Mouse (Mus musculus) MEL (cell line): ENCODE data around the gene Zfp566. TPM values are rescaled to one million over a fixed set of nuclear protein-coding genes. Genes with fewer than 3 reads are reported as not detected.

Source experiments
- DNase-seq: peaks from one replicate; pipeline ENCODE4 v3.0.0; 2011; ENCODE audit warnings: low read depth, low spot score
- H3K27ac ChIP-seq: 2 replicates; pipeline ENCODE4 v1.5.1; 2012; ENCODE audit warnings: low read depth, mild to moderate bottlenecking, control low read depth, low read length, moderate library complexity; ENCODE audit not compliant: control insufficient read depth
- H3K27me3 ChIP-seq, 2 experiments: fragments of 150-350 bp in 1 of 2; sonication (generic) in 1 of 2; 2 replicates each; pipeline ENCODE4 v1.6.1; 2012; ENCODE audit warnings: low read length in 2 of 2, mild to moderate bottlenecking in 2 of 2, improper control_type of control experiment in 1 of 2, moderate library complexity in 1 of 2; ENCODE audit not compliant: insufficient read depth in 2 of 2, control insufficient read depth in 1 of 2
- H3K36me3 ChIP-seq, 2 experiments: 2 replicates each; pipeline ENCODE4 v1.6.1; 2012 to 2014; ENCODE audit warnings: low read length in 2 of 2, improper control_type of control experiment in 1 of 2, inconsistent platforms in 1 of 2, mild to moderate bottlenecking in 1 of 2; ENCODE audit not compliant: insufficient read depth in 2 of 2, control insufficient read depth in 1 of 2
- H3K4me1 ChIP-seq, 2 experiments: fragments of 150-350 bp in 1 of 2; sonication (generic) in 1 of 2; 2 replicates each; pipeline ENCODE4 v1.6.1; 2012; ENCODE audit warnings: low read length in 2 of 2, improper control_type of control experiment in 1 of 2, mild to moderate bottlenecking in 1 of 2; ENCODE audit not compliant: insufficient read depth in 2 of 2, control insufficient read depth in 1 of 2
- H3K4me3 ChIP-seq, 2 experiments: fragments of 150-350 bp in 1 of 2; sonication (generic) in 1 of 2; 2 replicates each; pipeline ENCODE4 v1.5.1; 2012; ENCODE audit warnings: low read depth in 2 of 2, low read length in 2 of 2, mild to moderate bottlenecking in 2 of 2, moderate library complexity in 2 of 2, control low read depth in 1 of 2, improper control_type of control experiment in 1 of 2; ENCODE audit not compliant: control insufficient read depth in 1 of 2, insufficient read depth in 1 of 2
- H3K79me2 ChIP-seq: 2 replicates; pipeline ENCODE4 v1.6.1; 2012; ENCODE audit warnings: mild to moderate bottlenecking, low read length, moderate library complexity; ENCODE audit not compliant: control insufficient read depth, poor library complexity, insufficient read depth
- H3K9ac ChIP-seq: 2 replicates; pipeline ENCODE4 v1.6.1; 2012; ENCODE audit warnings: low read depth, mild to moderate bottlenecking, control low read depth, low read length, moderate library complexity; ENCODE audit not compliant: control insufficient read depth, poor library complexity, severe bottlenecking
- H3K9me3 ChIP-seq: fragments of 150-350 bp; sonication (generic); replicated peaks from 2 replicates; pipeline ENCODE4 v1.6.1; 2012; ENCODE audit warnings: mild to moderate bottlenecking, low read length, improper control_type of control experiment, moderate library complexity; ENCODE audit not compliant: insufficient read depth
- CHD1 ChIP-seq: IDR thresholded peaks from 2 replicates; pipeline ENCODE4 v1.6.1; 2012; ENCODE audit warnings: low read depth, mild to moderate bottlenecking, inconsistent platforms, low read length, improper control_type of control experiment
- CHD2 ChIP-seq: IDR thresholded peaks from 2 replicates; pipeline ENCODE4 v1.6.1; 2011; ENCODE audit warnings: low read length, improper control_type of control experiment
- CTCF ChIP-seq, 3 experiments: IDR thresholded peaks in 2 of 3; conservative IDR thresholded peaks in 1 of 3; 2 replicates each; pipeline ENCODE4 v1.5.1; 2011 to 2012; ENCODE audit warnings: low read length in 3 of 3, low read depth in 2 of 3, mild to moderate bottlenecking in 2 of 3, improper control_type of control experiment in 1 of 3, inconsistent platforms in 1 of 3, mixed read lengths in 1 of 3, moderate library complexity in 1 of 3; ENCODE audit not compliant: control insufficient read depth in 1 of 3, insufficient read depth in 1 of 3, poor library complexity in 1 of 3, severe bottlenecking in 1 of 3
- E2F4 ChIP-seq: IDR thresholded peaks from 2 replicates; pipeline ENCODE4 v1.6.1; 2011; ENCODE audit warnings: low read depth, low read length, improper control_type of control experiment, borderline replicate concordance
- ELF1 ChIP-seq: IDR thresholded peaks from 2 replicates; pipeline ENCODE4 v1.6.1; 2014; ENCODE audit warnings: low read depth, mild to moderate bottlenecking, inconsistent platforms, low read length, improper control_type of control experiment, moderate library complexity
- EP300 ChIP-seq, 2 experiments: IDR thresholded peaks; 2 replicates each; pipeline ENCODE4 v1.6.1; 2011; ENCODE audit warnings: improper control_type of control experiment in 2 of 2, low read length in 2 of 2, low read depth in 1 of 2, mild to moderate bottlenecking in 1 of 2
- ETS1 ChIP-seq: IDR thresholded peaks from 2 replicates; pipeline ENCODE4 v1.6.1; 2012; ENCODE audit warnings: low read depth, mild to moderate bottlenecking, inconsistent platforms, low read length, improper control_type of control experiment, moderate library complexity
- GATA1 ChIP-seq: IDR thresholded peaks from 2 replicates; pipeline ENCODE4 v1.6.1; 2011; ENCODE audit warnings: low read depth, low read length, improper control_type of control experiment
- HCFC1 ChIP-seq: IDR thresholded peaks from 2 replicates; pipeline ENCODE4 v1.6.1; 2012; ENCODE audit warnings: low read depth, mild to moderate bottlenecking, inconsistent platforms, low read length, improper control_type of control experiment, moderate library complexity
- JUND ChIP-seq: IDR thresholded peaks from 2 replicates; pipeline ENCODE4 v1.6.1; 2011; ENCODE audit warnings: low read depth, mild to moderate bottlenecking, improper control_type of control experiment, low read length
- KAT2A ChIP-seq: conservative IDR thresholded peaks from 2 replicates; pipeline ENCODE4 v1.6.1; 2012; ENCODE audit warnings: low read depth, low read length, improper control_type of control experiment, inconsistent platforms
- MAFK ChIP-seq: IDR thresholded peaks from 2 replicates; pipeline ENCODE4 v1.6.1; 2011; ENCODE audit warnings: low read depth, mild to moderate bottlenecking, low read length, improper control_type of control experiment, borderline replicate concordance
- MAX ChIP-seq: IDR thresholded peaks from 2 replicates; pipeline ENCODE4 v1.6.1; 2011; ENCODE audit warnings: low read length, improper control_type of control experiment
- MAZ ChIP-seq: IDR thresholded peaks from 2 replicates; pipeline ENCODE4 v1.6.1; 2012; ENCODE audit warnings: low read depth, mild to moderate bottlenecking, inconsistent platforms, low read length, improper control_type of control experiment
- MXI1 ChIP-seq: IDR thresholded peaks from 2 replicates; pipeline ENCODE4 v1.6.1; 2011; ENCODE audit warnings: mild to moderate bottlenecking, low read depth, low read length, improper control_type of control experiment
- MYB ChIP-seq: IDR thresholded peaks from 2 replicates; pipeline ENCODE4 v1.6.1; 2011; ENCODE audit warnings: mild to moderate bottlenecking, low read depth, low read length, improper control_type of control experiment
- MYC ChIP-seq: IDR thresholded peaks from 2 replicates; pipeline ENCODE4 v1.6.1; 2011; ENCODE audit warnings: low read depth, mild to moderate bottlenecking, low read length, improper control_type of control experiment, moderate library complexity
- NELFE ChIP-seq: IDR thresholded peaks from 2 replicates; pipeline ENCODE4 v1.6.1; 2011; ENCODE audit warnings: low read depth, low read length, improper control_type of control experiment
- NRF1 ChIP-seq: IDR thresholded peaks from 2 replicates; pipeline ENCODE4 v1.6.1; 2014; ENCODE audit warnings: low read depth, mild to moderate bottlenecking, inconsistent platforms, low read length, improper control_type of control experiment, moderate library complexity; ENCODE audit not compliant: poor library complexity, insufficient read depth, severe bottlenecking
- POLR2A ChIP-seq, 2 experiments: IDR thresholded peaks; 2 replicates each; pipeline ENCODE4 v1.6.1; 2011 to 2012; ENCODE audit warnings: low read length in 2 of 2, mild to moderate bottlenecking in 2 of 2, control low read depth in 1 of 2, improper control_type of control experiment in 1 of 2, low read depth in 1 of 2, moderate library complexity in 1 of 2; ENCODE audit not compliant: control insufficient read depth in 1 of 2, insufficient read depth in 1 of 2, poor library complexity in 1 of 2
- POLR2AphosphoS2 ChIP-seq: IDR thresholded peaks from 2 replicates; pipeline ENCODE4 v1.6.1; 2011; ENCODE audit warnings: low read length, improper control_type of control experiment
- POLR2AphosphoS5 ChIP-seq: IDR thresholded peaks from 2 replicates; pipeline ENCODE4 v1.6.1; 2012; ENCODE audit warnings: low read depth, borderline replicate concordance, mild to moderate bottlenecking, inconsistent platforms, low read length, moderate library complexity, mixed read lengths
- RAD21 ChIP-seq: IDR thresholded peaks from 2 replicates; pipeline ENCODE4 v1.6.1; 2011; ENCODE audit warnings: mild to moderate bottlenecking, low read depth, low read length, improper control_type of control experiment
- RCOR1 ChIP-seq: IDR thresholded peaks from 2 replicates; pipeline ENCODE4 v1.6.1; 2012; ENCODE audit warnings: low read depth, mild to moderate bottlenecking, inconsistent platforms, low read length, improper control_type of control experiment
- SIN3A ChIP-seq: IDR thresholded peaks from 2 replicates; pipeline ENCODE4 v1.6.1; 2012; ENCODE audit warnings: low read length, improper control_type of control experiment, inconsistent platforms
- SMC3 ChIP-seq: IDR thresholded peaks from 2 replicates; pipeline ENCODE4 v1.6.1; 2011; ENCODE audit warnings: low read depth, low read length, improper control_type of control experiment
- TAL1 ChIP-seq: IDR thresholded peaks from 2 replicates; pipeline ENCODE4 v1.6.1; 2012; ENCODE audit warnings: mild to moderate bottlenecking, inconsistent platforms, low read length, moderate library complexity, mixed read lengths
- TBP ChIP-seq: IDR thresholded peaks from 2 replicates; pipeline ENCODE4 v1.8.0; 2011; ENCODE audit warnings: low read depth, low read length, improper control_type of control experiment
- TCF12 ChIP-seq: IDR thresholded peaks from 2 replicates; pipeline ENCODE4 v1.6.1; 2014; ENCODE audit warnings: low read depth, mild to moderate bottlenecking, inconsistent platforms, low read length, improper control_type of control experiment, moderate library complexity
- UBTF ChIP-seq: IDR thresholded peaks from 2 replicates; pipeline ENCODE4 v1.6.1; 2012; ENCODE audit warnings: low read depth, mild to moderate bottlenecking, inconsistent platforms, low read length, improper control_type of control experiment, moderate library complexity, borderline replicate concordance; ENCODE audit not compliant: insufficient read depth
- USF1 ChIP-seq: IDR thresholded peaks from 2 replicates; pipeline ENCODE4 v1.6.1; 2014; ENCODE audit warnings: low read depth, mild to moderate bottlenecking, inconsistent platforms, low read length, improper control_type of control experiment, moderate library complexity
- USF2 ChIP-seq, 2 experiments: IDR thresholded peaks; 2 replicates each; pipeline ENCODE4 v1.6.1; 2011 to 2012; ENCODE audit warnings: improper control_type of control experiment in 2 of 2, low read length in 2 of 2, borderline replicate concordance in 1 of 2, inconsistent platforms in 1 of 2, low read depth in 1 of 2, mild to moderate bottlenecking in 1 of 2; ENCODE audit not compliant: insufficient read depth in 1 of 2
- ZKSCAN1 ChIP-seq: IDR thresholded peaks from 2 replicates; pipeline ENCODE4 v1.6.1; 2012; ENCODE audit warnings: low read depth, mild to moderate bottlenecking, inconsistent platforms, low read length, improper control_type of control experiment, moderate library complexity
- ZMIZ1 ChIP-seq: IDR thresholded peaks from 2 replicates; pipeline ENCODE4 v1.6.1; 2012; ENCODE audit warnings: low read depth, mild to moderate bottlenecking, inconsistent platforms, low read length, improper control_type of control experiment, moderate library complexity
- ZNF384 ChIP-seq: IDR thresholded peaks from 2 replicates; pipeline ENCODE4 v1.6.1; 2012; ENCODE audit warnings: low read depth, mild to moderate bottlenecking, inconsistent platforms, low read length, improper control_type of control experiment
- polyA plus RNA-seq, 2 experiments: library from polyadenylated mRNA; stranded (reverse) in 1 of 2; unstranded in 1 of 2; fragments of >175 nt in 1 of 2; fragments of >200 nt in 1 of 2; gene quantifications; 2 replicates each; pipeline versions ENCODE4 v1.2.1 to v1.2.4; 2012; ENCODE audit warnings: low replicate concordance in 2 of 2, low read depth in 1 of 2; ENCODE audit not compliant: insufficient read length in 2 of 2, insufficient read depth in 1 of 2, missing spikeins in 1 of 2
- total RNA-seq: library from RNA; depleted of rRNA; stranded (reverse); fragments of 300-350 nt; gene quantifications from 2 replicates; pipeline ENCODE4 v1.2.3, GENCODE M21; 2012

The Zfp566 gene
- total and polyA plus RNA-seq, 3 experiments: 7.3 to 8.0 TPM; not detected in 1

DNA sequence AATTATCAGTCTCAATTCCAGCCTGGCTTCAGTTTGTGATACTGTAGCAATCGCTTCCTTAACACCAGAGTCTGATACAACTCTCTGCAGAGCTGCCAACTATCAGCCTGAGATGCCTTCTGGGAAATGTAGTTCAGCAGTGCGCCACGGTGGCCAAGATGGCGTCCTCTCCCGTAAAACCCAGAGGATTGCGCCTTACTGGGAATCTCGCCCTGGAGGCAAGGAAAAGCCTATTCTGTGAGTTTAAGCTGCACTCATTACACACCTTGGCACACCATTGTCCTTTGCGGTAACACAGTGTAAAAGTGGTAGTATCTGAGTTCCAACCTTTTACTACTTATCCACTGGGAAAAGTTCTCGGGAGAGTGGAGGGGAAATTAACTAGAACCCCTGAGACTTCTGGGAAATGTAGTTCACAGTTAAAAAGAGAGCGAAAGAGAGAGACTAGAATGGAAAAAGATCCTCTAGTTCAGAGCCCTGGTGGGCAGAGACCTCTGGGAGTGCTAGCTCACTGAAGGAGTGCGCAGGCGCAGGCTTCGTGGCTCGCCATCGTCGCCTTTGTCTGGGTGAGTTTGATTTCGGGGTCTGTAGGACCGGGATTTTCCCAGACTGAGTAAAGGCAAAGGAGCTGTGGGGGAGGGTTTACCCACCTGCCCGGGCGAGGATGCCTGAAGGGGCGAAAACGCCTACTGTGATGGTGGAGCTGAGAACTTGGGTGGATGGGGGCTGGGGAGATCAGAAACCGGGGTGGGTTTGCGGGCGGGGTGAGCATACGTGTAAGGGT is 4.5 kb upstream of the Zfp566 start, which contains the start of gene Zfp260:
Zfp260 (plus strand) TSS at position 132 of the 784 bp plus-strand sequence.
- DNase-seq: peak; percentile 96
- Histone ChIP-seq H3K27ac (peak within 1 kb of the TSS; percentile 83), H3K79me2 (peaks cover 4% of the 10 kb centered on the region; the same call in 1 of the 2 replicates), H3K9me3 (no peaks in the 10 kb centered on the region), H3K9ac (peak within 1 kb of the TSS; percentile 80), H3K4me3 (peak within 1 kb of the TSS; percentile 83 to 88), H3K27me3 (no peaks in the 10 kb centered on the region), H3K4me1 (peaks cover 0 to 12% of the 10 kb centered on the region in 2 experiments; a peak in 3 of 4 replicates), H3K36me3 (peaks cover 0 to 8% of the 10 kb centered on the region in 2 experiments; a peak in 2 of 4 replicates)
- TF ChIP-seq TCF12: peak; percentile 62
- no peak for TF ChIP-seq ZNF384
- peak; percentile 70; the same call in 1 of the 2 replicates for TF ChIP-seq MYC
- TF ChIP-seq NRF1: peak; percentile 89
- TF ChIP-seq SMC3: peak; percentile 21; the same call in 1 of the 2 replicates
- TF ChIP-seq RAD21: no peak
- 0 out of 4 replicates have a peak, but pooled peaks of 1 of the 2 experiments have one; percentile 21 for TF ChIP-seq EP300 (IDR thresholded peaks at IDR 0.05; ENCODE audit: low read depth in 1 of 2, low read length in 2 of 2)
- peak; percentile 63 to 82; a peak in 3 of 4 replicates for TF ChIP-seq POLR2A (IDR thresholded peaks at IDR 0.05; ENCODE audit: control insufficient read depth in 1 of 2, insufficient read depth in 1 of 2, low read depth in 1 of 2, low read length in 2 of 2, poor library complexity in 1 of 2)
- TF ChIP-seq POLR2AphosphoS5: no peak
- TF ChIP-seq RCOR1: peak; percentile 33; the same call in 1 of the 2 replicates
- no peak for TF ChIP-seq UBTF
- no peak for TF ChIP-seq ZKSCAN1
- peak; percentile 86 for TF ChIP-seq MXI1
- peak; percentile 93 for TF ChIP-seq HCFC1
- TF ChIP-seq ELF1: peak; percentile 78; the same call in 1 of the 2 replicates
- peak; percentile 76 for TF ChIP-seq SIN3A
- TF ChIP-seq MAFK: no peak
- 0 out of 2 replicates have a peak, but pooled peaks have one; percentile 26 for TF ChIP-seq ZMIZ1
- no peak for TF ChIP-seq CHD1
- peak; percentile 58 for TF ChIP-seq GATA1
- peak; percentile 81; the same call in 1 of the 2 replicates for TF ChIP-seq MAZ
- peak; percentile 44; the same call in 1 of the 2 replicates for TF ChIP-seq E2F4
- no peak for TF ChIP-seq MYB
- TF ChIP-seq USF2 (IDR thresholded peaks at IDR 0.05; ENCODE audit: borderline replicate concordance in 1 of 2, insufficient read depth in 1 of 2, low read depth in 1 of 2, low read length in 2 of 2): no peak
- TF ChIP-seq JUND: no peak
- no peak for TF ChIP-seq CTCF (IDR thresholded peaks at IDR 0.05 in 2 of 3, conservative IDR thresholded peaks at IDR 0.05 in 1 of 3; ENCODE audit: control insufficient read depth in 1 of 3, insufficient read depth in 1 of 3, low read depth in 2 of 3, low read length in 3 of 3, poor library complexity in 1 of 3, severe bottlenecking in 1 of 3)
- TF ChIP-seq MAX: no peak
- TF ChIP-seq TBP: peak; percentile 64; the same call in 1 of the 2 replicates
- TF ChIP-seq TAL1: no peak
- TF ChIP-seq NELFE: peak; percentile 58
- peak; percentile 28; the same call in 1 of the 2 replicates for TF ChIP-seq ETS1
- peak; percentile 85 for TF ChIP-seq CHD2
- peak; percentile 82 for TF ChIP-seq KAT2A
- 0 out of 2 replicates have a peak, but pooled peaks have one; percentile 48 for TF ChIP-seq POLR2AphosphoS2
- no peak for TF ChIP-seq USF1
